Mouse (Mus musculus) hindbrain, embryonic 16.5 days (tissue): ENCODE data around the gene Gzme. TPM values are rescaled to one million over a fixed set of nuclear protein-coding genes. Genes with fewer than 3 reads are reported as not detected.
"Not testable (repeated sequence)": the region's sequence is repeated elsewhere in the genome, so short reads cannot be mapped to it uniquely, and the experiment has no call there.

Experiments
- ATAC-seq: fragments of 200-750 bp; cut with Nextera tagmentation; 2 replicates; pipeline ENCODE4 v1.8.0; 2017; ENCODE audit warnings: moderate TSS enrichment, moderate library complexity
- H3K27ac ChIP-seq: fragments of 300-500 bp; sonication (generic); 2 replicates; pipeline ENCODE4 v1.5.1; 2014; ENCODE audit warnings: low read depth, mild to moderate bottlenecking, control low read depth, low read length, moderate library complexity
- H3K27me3 ChIP-seq: fragments of 300-500 bp; sonication (generic); replicated peaks from 2 replicates; pipeline ENCODE4 v1.6.1; 2014; ENCODE audit warnings: low read length; ENCODE audit not compliant: control insufficient read depth, insufficient read depth
- H3K36me3 ChIP-seq: fragments of 300-500 bp; sonication (generic); 2 replicates; pipeline ENCODE4 v1.6.1; 2014; ENCODE audit warnings: mild to moderate bottlenecking, low read length, moderate library complexity, mixed read lengths; ENCODE audit not compliant: control insufficient read depth, insufficient read depth
- H3K4me1 ChIP-seq: fragments of 300-500 bp; sonication (generic); 2 replicates; pipeline ENCODE4 v1.6.1; 2014; ENCODE audit warnings: low read depth, low read length; ENCODE audit not compliant: control insufficient read depth, insufficient read depth
- H3K4me2 ChIP-seq: fragments of 300-500 bp; sonication (generic); 2 replicates; pipeline ENCODE4 v1.6.1; 2014; ENCODE audit warnings: mild to moderate bottlenecking, low read length, control low read depth, moderate library complexity
- H3K4me3 ChIP-seq: fragments of 300-500 bp; sonication (generic); 2 replicates; pipeline ENCODE4 v1.5.1; 2014; ENCODE audit warnings: mild to moderate bottlenecking, low read length, control low read depth, moderate library complexity
- H3K9ac ChIP-seq: fragments of 300-500 bp; sonication (generic); 2 replicates; pipeline ENCODE4 v1.6.1; 2014; ENCODE audit warnings: low read depth, mild to moderate bottlenecking, control low read depth, low read length, moderate library complexity
- H3K9me3 ChIP-seq: fragments of 300-500 bp; sonication (generic); 2 replicates; pipeline ENCODE4 v1.6.1; 2014; ENCODE audit warnings: mild to moderate bottlenecking, low read length, moderate library complexity; ENCODE audit not compliant: control insufficient read depth
- WGBS: fragments of 180-500 bp; shearing (Covaris S2); extraction: QIAGEN DNeasy Blood & Tissue Kit; methylation state at CpG from one replicate; pipeline ENCODE4 v1.1.7; 2014; 5-methylcytosine and 5-hydroxymethylcytosine counted together
- polyA plus RNA-seq: library from polyadenylated mRNA; unstranded; fragments of >200 nt; fragmentation: Nextera tagmentation; extraction: Ambion mirVana; gene quantifications from 2 replicates; pipeline ENCODE4 v1.2.1, GENCODE M21; 2015

Gene Gzme
- not detected in 2 replicates for polyA plus RNA-seq

- no peak within 1 kb of the TSS for H3K4me2 ChIP-seq
- no peak within 1 kb of the TSS for H3K9ac ChIP-seq
- no peaks in the 10 kb centered on the region for H3K4me1 ChIP-seq
- no peak within 1 kb of the TSS for H3K27ac ChIP-seq
- no peaks in the 10 kb centered on the region for H3K27me3 ChIP-seq
- H3K4me3 ChIP-seq, result no peak within 1 kb of the TSS
- H3K36me3 ChIP-seq, result no peaks in the 10 kb centered on the region
- no peaks in the 10 kb centered on the region for H3K9me3 ChIP-seq
- ATAC-seq, result no peak
Measured at GRCm38 (mm10) chr14:56120525-56120924, at the start of gene Gzme. Gzme (minus strand) TSS chr14:56120625.

GRCm38 (mm10) chr14:56168009-56168408 is 47.6 kb upstream of the Gzme start:
- Histone ChIP-seq H3K36me3 (no peaks in the 10 kb centered on the region), H3K9ac (no peak overlapping the region), H3K4me2 (no peak overlapping the region), H3K27ac (no peak overlapping the region), H3K4me1 (no peaks in the 10 kb centered on the region), H3K27me3 (no peaks in the 10 kb centered on the region), H3K9me3 (no peaks in the 10 kb centered on the region), H3K4me3 (no peak overlapping the region)
- WGBS, result 88% methylated on average over 6 of the region's 6 CpGs
- no peak for ATAC-seq

DNA sequence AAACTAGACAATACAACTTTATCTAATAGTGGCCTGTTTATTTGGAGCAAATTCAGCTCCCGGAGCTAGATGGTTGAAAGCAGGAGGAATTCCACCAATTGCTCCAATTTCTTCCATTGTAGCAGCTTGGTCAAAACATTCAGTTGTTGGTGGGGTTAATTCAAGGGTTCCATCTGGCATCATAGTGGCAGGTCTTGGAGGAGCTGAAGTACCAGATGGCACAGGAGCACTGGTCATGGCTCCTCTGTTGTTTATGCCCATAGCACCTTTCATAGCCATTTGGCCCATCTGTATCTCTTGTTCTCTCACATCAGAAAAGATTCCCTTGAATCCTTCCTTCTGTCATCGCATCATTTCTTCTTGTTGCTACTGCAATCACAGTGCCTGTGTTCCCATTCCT is 41.7 kb upstream of the Gzme start:
- ATAC-seq, result no peak
- Histone ChIP-seq H3K27ac (no peak overlapping the region), H3K27me3 (no peaks in the 10 kb centered on the region)

DNA sequence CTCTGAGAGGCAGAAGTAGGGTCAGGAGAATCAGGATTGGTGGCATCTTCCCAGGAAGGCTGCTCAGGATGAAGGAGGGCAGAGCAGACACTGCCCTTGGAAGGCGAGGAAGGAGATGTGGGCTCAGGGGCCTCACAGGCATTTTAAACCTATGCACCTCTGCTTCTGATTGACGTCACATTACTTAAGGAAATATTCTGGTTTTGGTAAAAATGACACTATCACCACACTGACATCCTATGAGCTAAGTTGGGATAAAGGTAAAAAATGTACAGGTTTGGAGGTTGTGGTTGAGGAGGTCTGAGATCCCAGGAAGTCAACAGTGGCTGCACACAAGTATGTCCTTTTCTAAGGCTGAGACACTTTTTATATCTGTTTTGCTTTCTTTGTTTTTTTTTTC is 39.1 kb upstream of the Gzme start, which contains the start of gene Gzmg:
Gene Gzmg (minus strand): TSS at position 101 of the 400 bp plus-strand sequence.
- not testable (repeated sequence) for H3K9me3 ChIP-seq, H3K27ac ChIP-seq, H3K4me1 ChIP-seq, H3K27me3 ChIP-seq, ATAC-seq, H3K4me2 ChIP-seq, H3K36me3 ChIP-seq, H3K4me3 ChIP-seq, H3K9ac ChIP-seq
- 96% methylated on average over 2 of the region's 2 CpGs for WGBS

More for the DNA sequence above, 41.7 kb upstream of the Gzme start:
- H3K4me3 ChIP-seq, result no peak overlapping the region
- no peaks in the 10 kb centered on the region for H3K9me3 ChIP-seq
- no peaks in the 10 kb centered on the region for H3K4me1 ChIP-seq
- no peak overlapping the region for H3K9ac ChIP-seq
- no peak overlapping the region for H3K4me2 ChIP-seq
- 90% methylated on average over 2 of the region's 2 CpGs for WGBS
- no peaks in the 10 kb centered on the region for H3K36me3 ChIP-seq

GRCm38 (mm10) chr14:56155340-56155739 is 34.9 kb upstream of the Gzme start:
- ATAC-seq, result no peak
- no peaks in the 10 kb centered on the region for H3K4me1 ChIP-seq
- no peak overlapping the region for H3K27ac ChIP-seq
- no peaks in the 10 kb centered on the region for H3K36me3 ChIP-seq
- H3K4me2 ChIP-seq, result no peak overlapping the region
- H3K9me3 ChIP-seq, result no peaks in the 10 kb centered on the region
- WGBS, result 73% methylated on average over 2 of the region's 2 CpGs
- no peak overlapping the region for H3K9ac ChIP-seq
- no peak overlapping the region for H3K4me3 ChIP-seq
- no peaks in the 10 kb centered on the region for H3K27me3 ChIP-seq

GRCm38 (mm10) chr14:56133675-56134074 is 13.2 kb upstream of the Gzme start:
- not testable (repeated sequence) for H3K4me1 ChIP-seq, H3K36me3 ChIP-seq, H3K27me3 ChIP-seq, H3K4me3 ChIP-seq, H3K27ac ChIP-seq, H3K9ac ChIP-seq, H3K4me2 ChIP-seq, H3K9me3 ChIP-seq
- WGBS, result 78% methylated on average over 1 of the region's 1 CpGs
- peak; percentile 27; the same call in 1 of the 2 replicates for ATAC-seq

DNA sequence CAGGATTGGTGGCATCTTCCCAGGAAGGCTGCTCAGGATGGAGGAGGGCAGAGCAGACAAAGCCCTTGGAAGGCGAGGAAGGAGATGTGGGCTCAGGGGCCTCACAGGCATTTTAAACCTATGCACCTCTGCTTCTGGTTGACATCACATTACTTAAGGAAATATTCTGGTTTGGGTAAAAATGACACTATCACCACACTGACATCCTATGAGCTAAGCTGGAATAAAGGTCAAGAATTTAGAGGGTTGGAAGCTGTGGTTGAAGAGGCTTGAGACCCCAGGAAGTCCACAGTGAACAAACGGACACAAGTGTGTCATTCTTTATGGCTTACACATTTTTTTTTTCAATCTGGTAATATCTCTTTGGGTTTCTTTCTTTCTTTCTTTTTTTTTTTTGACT is 12.1 kb upstream of the Gzme start, which contains the start of gene Gzmd:
Gene Gzmd (minus strand): TSS at position 101 of the 400 bp plus-strand sequence.
- H3K27me3 ChIP-seq, H3K27ac ChIP-seq, H3K9ac ChIP-seq, H3K9me3 ChIP-seq, ATAC-seq, H3K4me2 ChIP-seq, H3K4me3 ChIP-seq, H3K4me1 ChIP-seq, H3K36me3 ChIP-seq: not testable (repeated sequence)
- 83% methylated on average over 2 of the region's 2 CpGs for WGBS

- no peak overlapping the region for H3K27ac ChIP-seq
- H3K4me1 ChIP-seq, result no peaks in the 10 kb centered on the region
- H3K4me2 ChIP-seq, result no peak overlapping the region
- no peaks in the 10 kb centered on the region for H3K9me3 ChIP-seq
- H3K36me3 ChIP-seq, result no peaks in the 10 kb centered on the region
- H3K9ac ChIP-seq, result no peak overlapping the region
- H3K4me3 ChIP-seq, result no peak overlapping the region
- ATAC-seq, result no peak
- WGBS, result 51% methylated on average over 3 of the region's 3 CpGs
- H3K27me3 ChIP-seq, result no peaks in the 10 kb centered on the region
Measured at GRCm38 (mm10) chr14:56128341-56128740, 7.9 kb upstream of the Gzme start.

- 64% methylated on average over 3 of the region's 3 CpGs for WGBS
- Histone ChIP-seq H3K9me3 (no peaks in the 10 kb centered on the region), H3K9ac (no peak overlapping the region), H3K27ac (no peak overlapping the region), H3K4me3 (no peak overlapping the region), H3K36me3 (no peaks in the 10 kb centered on the region), H3K27me3 (no peaks in the 10 kb centered on the region), H3K4me1 (no peaks in the 10 kb centered on the region), H3K4me2 (no peak overlapping the region)
- no peak for ATAC-seq
Measured at GRCm38 (mm10) chr14:56123516-56123915, 3.1 kb upstream of the Gzme start.
